Mouse (Mus musculus) myocyte (in vitro differentiated cells): Measurements from ENCODE around the gene Dnajc5. TPM values are rescaled to one million over a fixed set of nuclear protein-coding genes. Genes with fewer than 3 reads are reported as not detected.

Source experiments
- H3K27me3 ChIP-seq: one replicate; pipeline ENCODE4 v1.6.1; 2011; ENCODE audit not compliant: control insufficient read depth, insufficient read depth, insufficient read length
- H3K36me3 ChIP-seq: one replicate; pipeline ENCODE4 v1.6.1; 2011; ENCODE audit not compliant: control insufficient read depth, insufficient read depth
- H3K4me2 ChIP-seq: one replicate; pipeline ENCODE4 v1.6.1; 2011; ENCODE audit warnings: low read depth, control low read depth
- H3K4me3 ChIP-seq: one replicate; pipeline ENCODE4 v1.5.1; 2011; ENCODE audit warnings: mild to moderate bottlenecking, control low read depth, moderate library complexity
- H3K79me2 ChIP-seq: one replicate; pipeline ENCODE4 v1.6.1; 2011; ENCODE audit not compliant: control insufficient read depth, insufficient read depth
- H3ac ChIP-seq: one replicate; pipeline ENCODE4 v1.6.1; 2011; ENCODE audit not compliant: control insufficient read depth, insufficient read length
- CEBPB ChIP-seq: IDR thresholded peaks from 2 replicates; pipeline ENCODE4 v1.6.1; 2011; ENCODE audit warnings: mild to moderate bottlenecking, moderate library complexity; ENCODE audit not compliant: poor library complexity, insufficient read depth, severe bottlenecking
- E2F4 ChIP-seq: IDR thresholded peaks from one replicate; pipeline ENCODE4 v1.6.1; 2011; ENCODE audit warnings: mild to moderate bottlenecking, control low read depth, moderate library complexity; ENCODE audit not compliant: insufficient read depth
- MAX ChIP-seq: IDR thresholded peaks from one replicate; pipeline ENCODE4 v1.6.1; 2011; ENCODE audit warnings: low read depth, mild to moderate bottlenecking, control low read depth
- MYOD1 ChIP-seq, 3 experiments: IDR thresholded peaks; one replicate each; pipeline ENCODE4 v1.6.1; 2011; ENCODE audit warnings: control low read depth in 2 of 3, low read depth in 2 of 3, mild to moderate bottlenecking in 2 of 3, moderate library complexity in 1 of 3; ENCODE audit not compliant: insufficient read length in 2 of 3, control insufficient read depth in 1 of 3
- MYOG ChIP-seq, 3 experiments: IDR thresholded peaks; one replicate each; pipeline ENCODE4 v1.6.1; 2011; ENCODE audit warnings: control low read depth in 2 of 3, low read depth in 2 of 3, mild to moderate bottlenecking in 2 of 3; ENCODE audit not compliant: insufficient read length in 2 of 3, control insufficient read depth in 1 of 3, insufficient read depth in 1 of 3
- POLR2A ChIP-seq: IDR thresholded peaks from one replicate; pipeline ENCODE4 v1.6.1; 2011; ENCODE audit warnings: low read depth, mild to moderate bottlenecking, control low read depth, moderate library complexity; ENCODE audit not compliant: insufficient read length
- POLR2AphosphoS2 ChIP-seq: IDR thresholded peaks from one replicate; pipeline ENCODE4 v1.6.1; 2011; ENCODE audit warnings: low read depth, control low read depth; ENCODE audit not compliant: insufficient read length
- REST ChIP-seq: IDR thresholded peaks from one replicate; pipeline ENCODE4 v1.6.1; 2011; ENCODE audit warnings: mild to moderate bottlenecking, control low read depth, moderate library complexity; ENCODE audit not compliant: insufficient read depth, insufficient read length
- SRF ChIP-seq: IDR thresholded peaks from one replicate; pipeline ENCODE4 v1.6.1; 2011; ENCODE audit warnings: low read depth; ENCODE audit not compliant: control insufficient read depth, insufficient read length
- TCF12 ChIP-seq: IDR thresholded peaks from one replicate; pipeline ENCODE4 v1.6.1; 2011; ENCODE audit warnings: mild to moderate bottlenecking, control low read depth; ENCODE audit not compliant: poor library complexity, insufficient read depth, severe bottlenecking
- TCF3 ChIP-seq: IDR thresholded peaks from one replicate; pipeline ENCODE4 v1.6.1; 2011; ENCODE audit warnings: low read depth, control low read depth; ENCODE audit not compliant: insufficient read length
- USF1 ChIP-seq: IDR thresholded peaks from one replicate; pipeline ENCODE4 v1.6.1; 2011; ENCODE audit warnings: low read depth, mild to moderate bottlenecking, control low read depth, moderate library complexity
- polyA plus RNA-seq: library from polyadenylated mRNA; unstranded; fragments of >200 nt; fragmentation: generic; extraction: Trizol; gene quantifications from one replicate; pipeline ENCODE4 v1.2.1, GENCODE M21; 2012; ENCODE audit warnings: missing spikeins

Gene Dnajc5
- polyA plus RNA-seq, 1 experiment, result 67.7 TPM

DNA sequence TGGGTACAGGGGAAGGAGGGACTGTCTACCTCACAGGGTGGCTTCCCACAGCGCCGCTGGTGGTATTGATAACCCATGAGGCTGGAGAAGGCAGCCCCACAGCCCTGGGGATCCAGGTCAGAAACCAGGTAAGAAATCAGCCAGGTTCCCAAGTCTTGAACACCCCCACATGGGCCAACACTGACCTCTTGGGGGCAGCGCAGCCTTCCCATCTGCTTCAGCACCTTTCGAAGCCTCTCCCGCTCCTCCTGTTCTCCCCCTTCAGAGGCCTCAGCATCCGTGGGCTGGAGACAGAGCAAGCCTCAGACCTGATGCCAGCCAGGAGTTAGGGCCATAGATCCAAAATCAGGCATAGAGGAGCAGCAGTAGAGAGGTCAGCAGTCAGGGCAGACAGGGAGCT is 67.5 kb downstream of the Dnajc5 start:
- H3K4me2 ChIP-seq, result no peak overlapping the region
- H3K27me3 ChIP-seq, result no peaks in the 10 kb centered on the region
- no peaks in the 10 kb centered on the region for H3K79me2 ChIP-seq
- TF ChIP-seq TCF12 (no peak), CEBPB (no peak), USF1 (no peak), MYOD1 (IDR thresholded peaks at IDR 0.05; ENCODE audit: control insufficient read depth in 1 of 3, insufficient read length in 2 of 3, low read depth in 2 of 3) (no peak), TCF3 (no peak), POLR2AphosphoS2 (no peak), SRF (no peak), MYOG (IDR thresholded peaks at IDR 0.05; ENCODE audit: control insufficient read depth in 1 of 3, insufficient read depth in 1 of 3, insufficient read length in 2 of 3, low read depth in 2 of 3) (no peak), POLR2A (no peak), E2F4 (no peak), REST (no peak)
- peaks cover 12% of the 10 kb centered on the region for H3K36me3 ChIP-seq
- H3ac ChIP-seq, result no peak overlapping the region
- no peak overlapping the region for H3K4me3 ChIP-seq

- Histone ChIP-seq H3K27me3 (no peaks in the 10 kb centered on the region), H3ac (no peak overlapping the region), H3K4me3 (no peak overlapping the region), H3K4me2 (no peak overlapping the region), H3K36me3 (peaks cover 12% of the 10 kb centered on the region), H3K79me2 (no peaks in the 10 kb centered on the region)
- TF ChIP-seq REST, result no peak
- no peak for TF ChIP-seq POLR2A
- TF ChIP-seq POLR2AphosphoS2, result no peak
- no peak for TF ChIP-seq CEBPB
- TF ChIP-seq MYOG (IDR thresholded peaks at IDR 0.05; ENCODE audit: control insufficient read depth in 1 of 3, insufficient read depth in 1 of 3, insufficient read length in 2 of 3, low read depth in 2 of 3), result no peak
- no peak for TF ChIP-seq SRF
These were observed 68.0 kb downstream of the Dnajc5 start for GRCm38 (mm10) chr2:181588229-181588780.

- no peak overlapping the region for H3K4me2 ChIP-seq
- no peak overlapping the region for H3ac ChIP-seq
- TF ChIP-seq E2F4, result no peak
- TF ChIP-seq MYOD1 (IDR thresholded peaks at IDR 0.05; ENCODE audit: control insufficient read depth in 1 of 3, insufficient read length in 2 of 3, low read depth in 2 of 3), result no peak
These were observed 68.9 kb downstream of the Dnajc5 start for GRCm38 (mm10) chr2:181589011-181589731.

GRCm38 (mm10) chr2:181589732-181590105 is 69.4 kb downstream of the Dnajc5 start:
- TF ChIP-seq POLR2AphosphoS2 (no peak), USF1 (no peak), TCF3 (no peak), REST (no peak), CEBPB (no peak), MYOG (IDR thresholded peaks at IDR 0.05; ENCODE audit: control insufficient read depth in 1 of 3, insufficient read depth in 1 of 3, insufficient read length in 2 of 3, low read depth in 2 of 3) (no peak), SRF (no peak), MAX (no peak), E2F4 (no peak)
- Histone ChIP-seq H3K36me3 (peaks cover 11% of the 10 kb centered on the region), H3K4me3 (no peak overlapping the region), H3K4me2 (no peak overlapping the region), H3K79me2 (no peaks in the 10 kb centered on the region), H3ac (no peak overlapping the region), H3K27me3 (no peaks in the 10 kb centered on the region)

More at GRCm38 (mm10) chr2:181589011-181589731, 68.9 kb downstream of the Dnajc5 start:
- Histone ChIP-seq H3K36me3 (peaks cover 12% of the 10 kb centered on the region), H3K27me3 (no peaks in the 10 kb centered on the region), H3K4me3 (no peak overlapping the region), H3K79me2 (no peaks in the 10 kb centered on the region)

DNA sequence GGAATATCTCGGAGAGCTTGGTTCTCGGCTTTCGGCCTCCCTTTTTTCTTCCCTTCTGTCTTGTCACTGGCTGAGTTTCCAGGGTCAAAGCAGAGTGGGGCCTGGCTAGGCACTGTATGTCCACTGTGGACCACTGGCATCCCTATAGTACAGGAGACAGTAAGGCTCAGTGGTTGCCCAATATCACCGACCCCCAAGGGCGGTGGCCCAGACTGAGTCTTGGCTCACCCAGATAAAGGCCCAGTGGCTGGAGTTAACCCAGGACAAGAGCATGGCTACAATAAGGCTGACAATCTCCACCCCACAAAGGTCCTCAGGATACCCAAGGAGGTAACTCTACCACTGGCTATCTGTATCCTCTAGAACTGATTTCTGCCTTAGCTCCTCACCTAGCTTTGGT is 70.2 kb downstream of the Dnajc5 start:
- TF ChIP-seq TCF12 (no peak), REST (no peak), POLR2A (no peak), TCF3 (no peak), CEBPB (no peak), MAX (no peak), E2F4 (no peak), USF1 (no peak), POLR2AphosphoS2 (no peak), SRF (no peak), MYOD1 (IDR thresholded peaks at IDR 0.05; ENCODE audit: control insufficient read depth in 1 of 3, insufficient read length in 2 of 3, low read depth in 2 of 3) (no peak), MYOG (IDR thresholded peaks at IDR 0.05; ENCODE audit: control insufficient read depth in 1 of 3, insufficient read depth in 1 of 3, insufficient read length in 2 of 3, low read depth in 2 of 3) (no peak)
- Histone ChIP-seq H3K4me3 (no peak overlapping the region), H3ac (no peak overlapping the region), H3K36me3 (peaks cover 7% of the 10 kb centered on the region), H3K4me2 (no peak overlapping the region), H3K27me3 (no peaks in the 10 kb centered on the region), H3K79me2 (no peaks in the 10 kb centered on the region)
